Mouse (Mus musculus): ENCODE data around the gene Pcdh7. TPM values are rescaled to one million over a fixed set of nuclear protein-coding genes. Genes with fewer than 3 reads are reported as not detected.
"Not testable (repeated sequence)": the region's sequence is repeated elsewhere in the genome, so short reads cannot be mapped to it uniquely, and the experiment has no call there.

The Pcdh7 gene
- polyA plus RNA-seq (2015; fragmentation: Nextera tagmentation; extraction: Ambion mirVana) = 22.7 and 22.8 TPM in 2 replicates

- Histone ChIP-seq H3K9me3 (replicated peaks; ENCODE audit: control insufficient read depth, low read length) (no peaks in the 10 kb centered on the region), H3K27me3 (ENCODE audit: control insufficient read depth, insufficient read depth, low read length) (0 out of 2 replicates have a peak, but pooled peaks cover 3% of the 10 kb centered on the region), H3K4me1 (ENCODE audit: control insufficient read depth, insufficient read depth, low read length) (0 out of 2 replicates have a peak, but pooled peaks cover 2% of the 10 kb centered on the region), H3K27ac (ENCODE audit: low read length) (peak within 1 kb of the TSS; percentile 97), H3K36me3 (ENCODE audit: control insufficient read depth, insufficient read depth) (no peaks in the 10 kb centered on the region), H3K4me2 (ENCODE audit: low read depth, low read length) (peak within 1 kb of the TSS; percentile 97), H3K4me3 (ENCODE audit: low read length) (peak within 1 kb of the TSS; percentile 83), H3K9ac (ENCODE audit: low read length) (peak within 1 kb of the TSS; percentile 91)
- ATAC-seq (replicated peaks; ENCODE audit: extremely low read depth, insufficient read depth, low FRiP score) = peak; percentile 45
- under 1% methylated on average over 70 of the region's 70 CpGs for WGBS
Observed at GRCm38 (mm10) chr5:57717906-57718875, at the start of gene Pcdh7. Pcdh7 (plus strand) TSS chr5:57717967.

DNA sequence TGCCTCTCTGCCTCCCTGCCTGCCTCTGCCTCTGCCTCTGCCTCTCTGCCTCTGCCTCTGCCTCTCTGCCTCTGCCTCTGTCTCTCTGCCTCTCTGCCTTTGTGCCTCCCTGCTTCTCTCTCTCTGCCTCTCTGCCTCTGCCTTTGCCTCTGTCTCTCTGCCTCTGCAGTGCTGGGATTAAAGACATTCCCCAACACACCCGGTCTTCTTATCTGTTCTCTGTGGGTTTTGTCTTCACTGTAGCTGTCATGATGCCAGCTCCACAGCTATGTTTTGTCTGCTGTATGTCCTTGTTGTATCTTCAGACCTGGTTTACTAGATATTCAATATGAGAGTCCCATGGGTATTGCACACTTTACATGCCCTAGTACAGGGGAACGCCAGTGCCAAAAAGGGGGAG lies 40.8 kb upstream of the Pcdh7 start:
- H3K4me2 ChIP-seq (ENCODE audit: low read depth, low read length); H3K36me3 ChIP-seq (ENCODE audit: control insufficient read depth, insufficient read depth); H3K27me3 ChIP-seq (ENCODE audit: control insufficient read depth, insufficient read depth, low read length); H3K9ac ChIP-seq (ENCODE audit: low read length); H3K4me3 ChIP-seq (ENCODE audit: low read length); H3K9me3 ChIP-seq (replicated peaks; ENCODE audit: control insufficient read depth, low read length); H3K4me1 ChIP-seq (ENCODE audit: control insufficient read depth, insufficient read depth, low read length); H3K27ac ChIP-seq (ENCODE audit: low read length); ATAC-seq (replicated peaks; ENCODE audit: extremely low read depth, insufficient read depth, low FRiP score): not testable (repeated sequence)
- WGBS = 52% methylated on average over 2 of the region's 2 CpGs

DNA sequence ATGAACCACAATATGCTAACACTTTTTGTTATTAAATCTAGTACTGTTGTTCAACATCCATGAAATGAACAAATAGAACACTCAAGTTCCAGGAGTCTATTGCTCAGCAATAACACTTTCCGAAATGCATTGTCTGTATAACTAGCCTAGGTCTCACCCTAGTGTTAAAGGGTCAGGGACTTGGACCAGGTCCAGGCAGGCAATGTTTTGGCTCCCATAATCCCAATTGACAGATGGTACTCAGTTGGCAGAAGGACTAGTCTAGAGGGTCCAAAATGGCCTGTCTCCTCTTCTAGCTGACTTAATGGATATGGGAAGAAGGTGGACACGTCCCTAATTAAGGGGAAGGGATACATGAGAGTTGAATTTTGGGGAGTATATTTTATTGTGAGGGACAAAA lies 9.4 kb upstream of the Pcdh7 start:
- Histone ChIP-seq H3K9ac (ENCODE audit: low read length) (no peak overlapping the region), H3K9me3 (replicated peaks; ENCODE audit: control insufficient read depth, low read length) (no peaks in the 10 kb centered on the region), H3K4me2 (ENCODE audit: low read depth, low read length) (no peak overlapping the region), H3K27me3 (ENCODE audit: control insufficient read depth, insufficient read depth, low read length) (no peaks in the 10 kb centered on the region), H3K4me1 (ENCODE audit: control insufficient read depth, insufficient read depth, low read length) (no peaks in the 10 kb centered on the region), H3K36me3 (ENCODE audit: control insufficient read depth, insufficient read depth) (no peaks in the 10 kb centered on the region), H3K27ac (ENCODE audit: low read length) (no peak overlapping the region), H3K4me3 (ENCODE audit: low read length) (no peak overlapping the region)
- ATAC-seq (replicated peaks; ENCODE audit: extremely low read depth, insufficient read depth, low FRiP score) = no peak
- 82% methylated on average over 2 of the region's 2 CpGs for WGBS

- ATAC-seq (replicated peaks; ENCODE audit: extremely low read depth, insufficient read depth, low FRiP score) = no peak
- H3K9ac ChIP-seq (ENCODE audit: low read length) = peak overlapping the region; percentile 91
- no peaks in the 10 kb centered on the region for H3K36me3 ChIP-seq (ENCODE audit: control insufficient read depth, insufficient read depth)
- peak overlapping the region; percentile 83 for H3K4me3 ChIP-seq (ENCODE audit: low read length)
- no peaks in the 10 kb centered on the region for H3K27me3 ChIP-seq (ENCODE audit: control insufficient read depth, insufficient read depth, low read length)
- peak overlapping the region; percentile 62 for H3K27ac ChIP-seq (ENCODE audit: low read length)
- H3K9me3 ChIP-seq (replicated peaks; ENCODE audit: control insufficient read depth, low read length) = no peaks in the 10 kb centered on the region
- H3K4me1 ChIP-seq (ENCODE audit: control insufficient read depth, insufficient read depth, low read length) = 0 out of 2 replicates have a peak, but pooled peaks cover 2% of the 10 kb centered on the region
- H3K4me2 ChIP-seq (ENCODE audit: low read depth, low read length) = peak overlapping the region; percentile 97
- WGBS = 2% methylated on average over 10 of the region's 10 CpGs
Observed at GRCm38 (mm10) chr5:57713980-57714379, 3.8 kb upstream of the Pcdh7 start.

GRCm38 (mm10) chr5:57714621-57715523 lies 2.9 kb upstream of the Pcdh7 start:
- H3K4me1 ChIP-seq (ENCODE audit: control insufficient read depth, insufficient read depth, low read length) = 0 out of 2 replicates have a peak, but pooled peaks cover 2% of the 10 kb centered on the region
- H3K9ac ChIP-seq (ENCODE audit: low read length) = peak overlapping the region; percentile 91
- H3K9me3 ChIP-seq (replicated peaks; ENCODE audit: control insufficient read depth, low read length) = no peaks in the 10 kb centered on the region
- no peaks in the 10 kb centered on the region for H3K36me3 ChIP-seq (ENCODE audit: control insufficient read depth, insufficient read depth)
- H3K4me3 ChIP-seq (ENCODE audit: low read length) = peak overlapping the region; percentile 83
- peak overlapping the region; percentile 97 for H3K27ac ChIP-seq (ENCODE audit: low read length)
- H3K4me2 ChIP-seq (ENCODE audit: low read depth, low read length) = peak overlapping the region; percentile 97
- under 1% methylated on average over 43 of the region's 45 CpGs for WGBS
- H3K27me3 ChIP-seq (ENCODE audit: control insufficient read depth, insufficient read depth, low read length) = no peaks in the 10 kb centered on the region
- ATAC-seq (replicated peaks; ENCODE audit: extremely low read depth, insufficient read depth, low FRiP score) = peak; percentile 26

DNA sequence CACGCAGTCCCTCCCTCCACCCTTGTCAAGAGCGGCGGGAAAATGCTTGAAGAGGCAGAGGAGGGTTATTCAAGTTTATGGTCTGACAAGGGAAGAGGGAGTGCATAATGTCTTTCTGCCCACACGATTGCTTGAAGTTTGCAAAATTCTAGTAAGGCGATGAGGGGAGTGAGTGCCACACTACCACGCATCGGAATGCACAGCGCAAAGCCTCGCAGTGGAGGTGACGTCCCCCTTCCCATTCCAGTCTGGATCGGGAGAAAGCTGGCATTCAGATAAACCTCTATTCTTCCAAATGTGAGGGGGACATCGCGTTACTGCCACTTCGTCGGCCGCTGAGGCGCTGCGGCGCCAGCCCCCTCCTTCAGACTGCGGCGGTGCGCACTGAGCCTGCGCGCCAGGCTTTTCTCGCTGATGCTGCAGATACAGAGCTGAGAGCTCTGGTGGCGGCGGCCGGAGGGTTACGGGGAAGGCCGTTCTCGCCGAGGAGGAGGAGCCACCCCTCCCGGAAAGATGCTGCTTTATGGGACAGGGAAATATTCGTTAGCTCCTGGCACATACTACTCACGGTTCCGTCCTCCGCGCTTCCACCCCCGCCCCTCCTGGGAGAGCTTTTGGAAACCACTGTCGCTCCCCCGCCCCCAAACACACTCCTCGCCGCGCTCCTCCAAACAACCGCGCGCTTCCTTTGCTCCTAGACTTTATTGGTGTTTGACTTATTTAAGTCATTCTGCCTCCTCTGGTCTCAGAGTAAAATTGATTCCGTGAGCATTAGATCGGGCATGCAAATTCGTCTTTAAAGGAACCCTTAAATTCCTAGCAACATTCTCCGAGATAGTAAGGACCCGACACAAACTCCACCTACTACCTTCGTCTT lies 2.0 kb upstream of the Pcdh7 start:
- Histone ChIP-seq H3K4me3 (ENCODE audit: low read length) (peak overlapping the region; percentile 83), H3K4me2 (ENCODE audit: low read depth, low read length) (peak overlapping the region; percentile 97), H3K27me3 (ENCODE audit: control insufficient read depth, insufficient read depth, low read length) (no peaks in the 10 kb centered on the region), H3K9ac (ENCODE audit: low read length) (peak overlapping the region; percentile 91), H3K36me3 (ENCODE audit: control insufficient read depth, insufficient read depth) (no peaks in the 10 kb centered on the region), H3K9me3 (replicated peaks; ENCODE audit: control insufficient read depth, low read length) (no peaks in the 10 kb centered on the region), H3K27ac (ENCODE audit: low read length) (peak overlapping the region; percentile 97), H3K4me1 (ENCODE audit: control insufficient read depth, insufficient read depth, low read length) (0 out of 2 replicates have a peak, but pooled peaks cover 2% of the 10 kb centered on the region)
- ATAC-seq (replicated peaks; ENCODE audit: extremely low read depth, insufficient read depth, low FRiP score) = peak; percentile 35
- WGBS = under 1% methylated on average over 53 of the region's 53 CpGs

- H3K9me3 ChIP-seq (replicated peaks; ENCODE audit: control insufficient read depth, low read length) = no peaks in the 10 kb centered on the region
- H3K36me3 ChIP-seq (ENCODE audit: control insufficient read depth, insufficient read depth) = no peaks in the 10 kb centered on the region
- 0 out of 2 replicates have a peak, but pooled peaks cover 2% of the 10 kb centered on the region for H3K4me1 ChIP-seq (ENCODE audit: control insufficient read depth, insufficient read depth, low read length)
- H3K27ac ChIP-seq (ENCODE audit: low read length) = peak overlapping the region; percentile 97
- H3K4me2 ChIP-seq (ENCODE audit: low read depth, low read length) = peak overlapping the region; percentile 97
- peak overlapping the region; percentile 91 for H3K9ac ChIP-seq (ENCODE audit: low read length)
- WGBS = under 1% methylated on average over 29 of the region's 29 CpGs
- H3K4me3 ChIP-seq (ENCODE audit: low read length) = peak overlapping the region; percentile 83
- ATAC-seq (replicated peaks; ENCODE audit: extremely low read depth, insufficient read depth, low FRiP score) = peak; percentile 43
- H3K27me3 ChIP-seq (ENCODE audit: control insufficient read depth, insufficient read depth, low read length) = 0 out of 2 replicates have a peak, but pooled peaks cover 3% of the 10 kb centered on the region
Observed at GRCm38 (mm10) chr5:57716421-57717237, 1.1 kb upstream of the Pcdh7 start.
